Mouse (Mus musculus): ENCODE results near the gene Tmem25. TPM values are rescaled to one million over a fixed set of nuclear protein-coding genes. Genes with fewer than 3 reads are reported as not detected.

The Tmem25 gene
- polyA plus RNA-seq (2015; fragmentation: Nextera tagmentation; extraction: Ambion mirVana), result 6.9 and 7.5 TPM in 2 replicates

GRCm38 (mm10) chr9:44799102-44799957 lies at the start of gene Tmem25:
Tmem25 (minus strand) TSS chr9:44799307.
- peak; percentile 97 for ATAC-seq (replicated peaks)
- Histone ChIP-seq H3K9me3 (no peaks in the 10 kb centered on the region), H3K27ac (replicated peaks) (peak within 1 kb of the TSS; percentile 47), H3K4me1 (peaks cover 20% of the 10 kb centered on the region), H3K4me2 (replicated peaks) (peak within 1 kb of the TSS; percentile 99), H3K36me3 (0 out of 2 replicates have a peak, but pooled peaks cover 3% of the 10 kb centered on the region), H3K27me3 (no peaks in the 10 kb centered on the region), H3K9ac (replicated peaks) (peak within 1 kb of the TSS; percentile 60), H3K4me3 (peak within 1 kb of the TSS; percentile 84)
- under 1% methylated on average over 75 of the region's 75 CpGs for WGBS

DNA sequence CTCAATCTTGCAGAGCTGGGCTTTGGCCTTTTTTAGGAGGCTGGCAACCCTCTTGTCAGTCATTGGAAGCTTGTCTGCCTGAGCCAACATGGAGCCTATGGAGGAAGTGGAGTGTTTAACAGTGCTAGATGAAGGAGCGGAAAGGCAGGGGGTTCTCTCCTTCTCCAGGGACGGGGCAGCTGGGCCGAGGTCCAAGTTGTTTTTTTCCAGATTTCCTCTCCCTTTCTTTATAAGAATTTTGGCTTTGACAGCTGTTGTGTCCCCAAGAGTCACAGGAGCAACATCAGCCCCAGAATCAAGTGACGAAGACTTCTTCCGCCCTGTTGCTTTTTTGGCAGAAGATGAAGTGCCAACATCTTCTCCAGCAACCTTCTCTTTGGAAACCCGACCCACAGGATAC lies 48.3 kb upstream of the Tmem25 start:
- H3K27ac ChIP-seq (replicated peaks), result no peak overlapping the region
- H3K4me3 ChIP-seq, result no peak overlapping the region
- ATAC-seq (replicated peaks), result no peak
- peaks cover 73% of the 10 kb centered on the region for H3K36me3 ChIP-seq
- H3K27me3 ChIP-seq, result no peaks in the 10 kb centered on the region
- H3K9me3 ChIP-seq, result no peaks in the 10 kb centered on the region
- no peaks in the 10 kb centered on the region for H3K4me1 ChIP-seq
- H3K9ac ChIP-seq (replicated peaks), result no peak overlapping the region
- WGBS, result 82% methylated on average over 6 of the region's 6 CpGs
- no peak overlapping the region for H3K4me2 ChIP-seq (replicated peaks)

DNA sequence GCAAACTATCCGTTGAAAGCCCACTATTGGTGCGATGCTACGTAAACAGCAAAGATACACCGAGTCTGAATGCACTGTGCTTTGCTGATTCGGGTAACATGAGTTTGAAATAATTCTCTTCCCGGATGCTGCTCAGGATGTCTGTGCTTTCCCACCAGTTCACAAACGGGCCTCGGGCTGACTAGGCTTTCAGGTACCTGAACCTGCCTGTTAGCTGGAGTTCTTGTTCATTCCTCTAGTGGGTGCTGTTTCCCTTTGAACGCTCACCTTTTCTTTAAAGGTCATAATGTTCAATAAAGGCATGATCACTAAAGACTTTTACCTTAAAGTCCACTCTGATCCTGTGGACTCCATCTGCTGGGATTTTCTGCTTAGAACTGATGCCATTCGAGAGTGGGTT lies 42.1 kb upstream of the Tmem25 start:
- Histone ChIP-seq H3K4me1 (no peaks in the 10 kb centered on the region), H3K4me3 (no peak overlapping the region), H3K4me2 (replicated peaks) (no peak overlapping the region), H3K27me3 (no peaks in the 10 kb centered on the region), H3K9me3 (no peaks in the 10 kb centered on the region), H3K27ac (replicated peaks) (no peak overlapping the region), H3K9ac (replicated peaks) (no peak overlapping the region), H3K36me3 (peaks cover 82% of the 10 kb centered on the region)
- no peak for ATAC-seq (replicated peaks)
- 89% methylated on average over 10 of the region's 10 CpGs for WGBS

DNA sequence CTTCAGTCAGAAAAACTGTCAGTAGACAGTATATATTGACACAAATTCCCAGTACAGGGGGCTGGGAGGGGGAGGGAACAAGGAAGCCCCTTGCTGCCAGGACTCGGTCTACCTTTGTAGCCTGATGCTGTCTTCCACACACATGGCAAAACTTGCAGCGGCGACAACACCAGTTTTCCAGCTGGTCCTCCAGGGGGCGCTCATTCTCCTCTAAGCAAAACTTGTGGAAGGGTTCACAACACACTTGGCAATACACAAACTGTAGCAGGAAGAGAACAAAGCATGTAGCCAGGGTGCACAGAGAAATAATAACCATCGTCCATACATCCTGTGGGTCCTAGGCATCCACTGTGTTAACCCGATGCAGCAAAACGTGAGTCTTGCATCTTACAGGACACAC lies 37.3 kb upstream of the Tmem25 start:
- Histone ChIP-seq H3K36me3 (peaks cover 79% of the 10 kb centered on the region), H3K9ac (replicated peaks) (no peak overlapping the region), H3K4me3 (no peak overlapping the region), H3K9me3 (no peaks in the 10 kb centered on the region), H3K4me1 (no peaks in the 10 kb centered on the region), H3K4me2 (replicated peaks) (no peak overlapping the region), H3K27ac (replicated peaks) (no peak overlapping the region), H3K27me3 (no peaks in the 10 kb centered on the region)
- no peak for ATAC-seq (replicated peaks)
- 46% methylated on average over 7 of the region's 7 CpGs for WGBS

DNA sequence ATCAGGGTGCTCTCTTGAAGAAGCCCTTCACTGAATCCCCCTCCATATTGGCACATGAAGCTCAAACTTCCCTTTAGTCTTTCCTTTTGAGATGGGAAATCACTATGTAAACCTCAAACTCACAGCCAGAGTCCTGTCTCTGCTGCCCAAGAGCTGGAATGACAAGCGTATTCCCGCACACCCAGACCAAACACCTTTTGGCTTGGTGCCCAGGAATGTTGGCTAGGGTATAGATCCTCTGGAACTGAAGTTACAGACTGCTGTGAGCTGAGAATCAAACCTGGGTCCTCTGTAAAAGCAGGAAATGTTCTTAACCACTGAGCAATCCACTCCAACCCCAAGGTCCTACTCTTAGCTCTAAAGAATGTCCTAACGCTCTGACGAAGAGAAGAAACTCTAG lies 33.2 kb upstream of the Tmem25 start:
- Histone ChIP-seq H3K27me3 (no peaks in the 10 kb centered on the region), H3K9me3 (no peaks in the 10 kb centered on the region), H3K36me3 (peaks cover 89% of the 10 kb centered on the region), H3K4me1 (no peaks in the 10 kb centered on the region), H3K27ac (replicated peaks) (no peak overlapping the region), H3K4me3 (no peak overlapping the region), H3K4me2 (replicated peaks) (no peak overlapping the region), H3K9ac (replicated peaks) (no peak overlapping the region)
- ATAC-seq (replicated peaks), result no peak
- WGBS, result 68% methylated on average over 4 of the region's 4 CpGs

- 61% methylated on average over 2 of the region's 2 CpGs for WGBS
- Histone ChIP-seq H3K27me3 (no peaks in the 10 kb centered on the region), H3K4me2 (replicated peaks) (no peak overlapping the region), H3K4me1 (no peaks in the 10 kb centered on the region), H3K9me3 (no peaks in the 10 kb centered on the region), H3K27ac (replicated peaks) (no peak overlapping the region), H3K36me3 (peaks cover 94% of the 10 kb centered on the region), H3K4me3 (no peak overlapping the region), H3K9ac (replicated peaks) (no peak overlapping the region)
- no peak for ATAC-seq (replicated peaks)
Observed at GRCm38 (mm10) chr9:44830506-44830905, 31.4 kb upstream of the Tmem25 start.

DNA sequence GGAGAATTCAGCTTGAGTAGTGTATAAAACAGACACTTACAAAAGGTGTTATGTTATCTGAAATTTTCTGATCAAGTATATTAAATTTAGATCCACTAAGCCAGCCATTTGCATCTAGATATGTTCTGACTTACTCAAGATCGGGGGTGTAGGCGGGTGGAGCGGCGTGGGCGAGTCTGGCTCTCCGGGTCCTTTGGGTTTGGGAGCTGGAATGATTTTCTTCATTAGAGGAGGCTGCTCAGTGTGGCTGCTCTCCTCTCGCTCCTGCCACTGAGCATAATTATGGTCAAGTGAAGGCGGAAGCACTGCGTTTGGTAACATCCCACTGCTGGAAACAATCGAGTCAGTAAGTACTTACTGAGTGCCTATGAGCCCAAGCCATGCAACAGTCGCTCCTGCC lies 29.8 kb upstream of the Tmem25 start:
- Histone ChIP-seq H3K4me1 (no peaks in the 10 kb centered on the region), H3K27me3 (no peaks in the 10 kb centered on the region), H3K9ac (replicated peaks) (no peak overlapping the region), H3K27ac (replicated peaks) (no peak overlapping the region), H3K4me3 (no peak overlapping the region), H3K9me3 (no peaks in the 10 kb centered on the region), H3K36me3 (peaks cover 95% of the 10 kb centered on the region), H3K4me2 (replicated peaks) (no peak overlapping the region)
- ATAC-seq (replicated peaks), result no peak
- 96% methylated on average over 11 of the region's 11 CpGs for WGBS

DNA sequence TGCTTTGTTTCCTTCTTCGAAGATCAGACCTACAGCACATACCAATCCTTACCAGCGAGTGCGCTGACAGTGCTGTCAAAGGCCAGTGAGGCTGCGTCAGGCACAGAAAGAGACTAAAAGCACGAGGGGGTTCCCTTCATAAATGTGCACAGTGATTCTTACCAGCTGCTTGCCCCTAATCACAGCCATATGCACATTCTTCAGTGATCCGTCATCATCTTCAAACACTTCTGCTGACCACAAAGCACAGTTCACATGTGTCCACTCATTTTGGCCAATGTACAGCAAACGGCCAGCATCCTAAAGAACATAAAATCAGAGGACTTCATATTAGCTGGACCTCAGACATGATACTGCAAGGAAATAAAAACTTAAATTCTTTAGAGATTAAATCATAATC lies 27.6 kb upstream of the Tmem25 start:
- 94% methylated on average over 7 of the region's 7 CpGs for WGBS

GRCm38 (mm10) chr9:44819920-44820827 lies 21.1 kb upstream of the Tmem25 start:
- no peak overlapping the region for H3K4me2 ChIP-seq (replicated peaks)
- no peak for ATAC-seq (replicated peaks)
- no peaks in the 10 kb centered on the region for H3K9me3 ChIP-seq
- H3K4me3 ChIP-seq, result no peak overlapping the region
- WGBS, result 87% methylated on average over 15 of the region's 15 CpGs
- H3K4me1 ChIP-seq, result no peaks in the 10 kb centered on the region
- H3K9ac ChIP-seq (replicated peaks), result no peak overlapping the region
- no peaks in the 10 kb centered on the region for H3K27me3 ChIP-seq
- H3K27ac ChIP-seq (replicated peaks), result no peak overlapping the region
- peaks cover 98% of the 10 kb centered on the region for H3K36me3 ChIP-seq

More for the DNA sequence above, 27.6 kb upstream of the Tmem25 start:
- Histone ChIP-seq H3K27ac (replicated peaks) (no peak overlapping the region), H3K4me2 (replicated peaks) (no peak overlapping the region), H3K9ac (replicated peaks) (no peak overlapping the region), H3K4me3 (no peak overlapping the region), H3K27me3 (no peaks in the 10 kb centered on the region), H3K9me3 (no peaks in the 10 kb centered on the region), H3K4me1 (no peaks in the 10 kb centered on the region), H3K36me3 (peaks cover 96% of the 10 kb centered on the region)
- no peak for ATAC-seq (replicated peaks)

DNA sequence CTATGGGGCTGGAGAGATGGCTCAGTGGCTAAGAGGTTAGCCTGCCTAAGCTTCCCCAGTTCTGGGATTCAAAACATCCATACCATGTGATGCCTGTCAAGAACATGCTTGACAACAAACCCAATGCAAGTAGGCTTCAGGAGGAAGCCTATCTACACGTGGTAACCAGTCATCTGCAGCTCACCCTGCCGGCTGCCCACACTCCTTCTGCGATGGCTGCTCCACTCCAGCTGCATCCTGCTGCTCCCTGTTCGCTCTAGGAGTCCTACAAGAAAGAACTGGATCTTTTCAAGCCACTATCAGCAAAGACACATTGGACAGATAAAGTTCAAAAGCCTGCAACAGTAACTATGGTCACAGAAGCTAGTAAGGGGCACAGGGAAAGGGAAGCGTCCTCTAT lies 18.4 kb upstream of the Tmem25 start:
- no peaks in the 10 kb centered on the region for H3K9me3 ChIP-seq
- no peak overlapping the region for H3K27ac ChIP-seq (replicated peaks)
- WGBS, result 89% methylated on average over 5 of the region's 5 CpGs
- no peaks in the 10 kb centered on the region for H3K4me1 ChIP-seq
- H3K27me3 ChIP-seq, result no peaks in the 10 kb centered on the region
- H3K9ac ChIP-seq (replicated peaks), result no peak overlapping the region
- H3K4me2 ChIP-seq (replicated peaks), result no peak overlapping the region
- H3K36me3 ChIP-seq, result peaks cover 98% of the 10 kb centered on the region
- ATAC-seq (replicated peaks), result no peak
- no peak overlapping the region for H3K4me3 ChIP-seq

DNA sequence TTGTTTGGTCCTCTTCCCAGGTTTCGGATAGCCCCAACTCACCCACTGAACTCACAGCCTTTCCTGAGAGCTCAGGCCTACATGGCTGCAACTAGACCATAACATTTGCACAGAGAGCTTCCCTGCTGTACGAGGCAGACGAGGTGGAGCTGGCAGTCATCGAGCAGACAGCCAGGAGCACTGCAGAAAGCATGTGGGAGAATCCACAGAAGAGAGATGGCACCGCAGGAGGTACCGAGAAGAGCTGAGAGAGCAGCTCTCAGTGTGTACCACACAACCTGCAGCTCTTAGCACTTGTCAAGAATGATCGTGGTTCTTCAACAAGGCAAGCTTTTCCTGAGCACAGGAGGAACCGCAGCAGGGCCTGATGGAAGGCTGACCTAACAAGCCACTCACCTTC lies 15.1 kb upstream of the Tmem25 start:
- Histone ChIP-seq H3K27me3 (no peaks in the 10 kb centered on the region), H3K4me3 (no peak overlapping the region), H3K27ac (replicated peaks) (no peak overlapping the region), H3K4me1 (no peaks in the 10 kb centered on the region), H3K9ac (replicated peaks) (no peak overlapping the region), H3K4me2 (replicated peaks) (no peak overlapping the region), H3K36me3 (peaks cover 98% of the 10 kb centered on the region), H3K9me3 (no peaks in the 10 kb centered on the region)
- ATAC-seq (replicated peaks), result no peak
- 96% methylated on average over 8 of the region's 8 CpGs for WGBS

DNA sequence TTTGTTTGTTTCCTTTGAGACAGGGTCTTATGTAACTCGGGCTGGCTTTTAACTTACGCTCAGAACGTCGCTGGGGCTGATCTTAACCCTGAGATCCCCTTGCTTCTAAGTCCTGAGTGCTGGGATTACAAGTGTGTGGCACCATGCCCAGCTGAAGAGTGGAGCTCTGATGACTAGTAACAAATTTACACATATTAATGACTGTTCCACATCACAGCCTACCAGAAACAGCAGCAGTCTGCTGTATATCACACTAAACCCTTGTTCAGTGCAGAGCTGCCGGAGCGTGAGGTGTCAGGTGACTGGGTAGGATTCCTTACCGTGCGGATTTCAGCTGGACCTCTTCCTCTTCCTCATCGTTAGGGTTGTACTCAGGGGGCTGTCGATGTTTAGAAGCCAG lies 11.2 kb upstream of the Tmem25 start:
- ATAC-seq (replicated peaks), result no peak
- Histone ChIP-seq H3K9me3 (no peaks in the 10 kb centered on the region), H3K4me3 (no peak overlapping the region), H3K36me3 (peaks cover 98% of the 10 kb centered on the region), H3K4me2 (replicated peaks) (no peak overlapping the region), H3K9ac (replicated peaks) (no peak overlapping the region), H3K27ac (replicated peaks) (no peak overlapping the region), H3K4me1 (no peaks in the 10 kb centered on the region), H3K27me3 (no peaks in the 10 kb centered on the region)
- 93% methylated on average over 10 of the region's 10 CpGs for WGBS
